Mouse (Mus musculus) lung, adult 2 months (tissue): ENCODE data around the gene Rpl24. TPM values are rescaled to one million over a fixed set of nuclear protein-coding genes. Genes with fewer than 3 reads are reported as not detected.
"Not testable (repeated sequence)": the region's sequence is repeated elsewhere in the genome, so short reads cannot be mapped to it uniquely, and the experiment has no call there.

Experiments
- DNase-seq: peaks from one replicate; pipeline ENCODE4 v3.0.0; 2022
- H3K4me1 ChIP-seq: fragments of 200-500 bp; 2 replicates; pipeline ENCODE4 v1.6.1; 2011; ENCODE audit warnings: low read length; ENCODE audit not compliant: control insufficient read depth, insufficient read depth
- H3K4me3 ChIP-seq: fragments of 200-500 bp; replicated peaks from 2 replicates; pipeline ENCODE3; 2011; ENCODE audit warnings: low read depth, mild to moderate bottlenecking, control low read depth, low read length; ENCODE audit errors: extremely low read depth
- CTCF ChIP-seq: fragments of 200-500 bp; IDR thresholded peaks from 2 replicates; pipeline ENCODE4 v1.5.1; 2011; ENCODE audit warnings: mild to moderate bottlenecking, low read length, control low read depth; ENCODE audit not compliant: insufficient read depth
- POLR2A ChIP-seq: fragments of 200-500 bp; IDR thresholded peaks from 2 replicates; pipeline ENCODE4 v1.6.1; 2011; ENCODE audit warnings: low read depth, mild to moderate bottlenecking, control low read depth, low read length, borderline replicate concordance; ENCODE audit errors: extremely low read depth
- WGBS: fragments of 180-500 bp; shearing (Covaris S2); methylation state at CpG from one replicate; pipeline ENCODE4 v1.1.7; 2018; 5-methylcytosine and 5-hydroxymethylcytosine counted together
- polyA plus RNA-seq: library from polyadenylated mRNA; depleted of rRNA; stranded (reverse); fragments of >200 nt; gene quantifications from 2 replicates; pipeline ENCODE4 v1.2.3, GENCODE M21; 2012

Rpl24 gene
- polyA plus RNA-seq, 1 experiment = 86.4 TPM

GRCm38 (mm10) chr16:55948963-55949362 lies 17.1 kb upstream of the Rpl24 start:
- 17% methylated on average over 7 of the region's 7 CpGs for WGBS
- Histone ChIP-seq H3K4me1 (peaks cover 5% of the 10 kb centered on the region; the same call in 1 of the 2 replicates), H3K4me3 (no peak overlapping the region)
- TF ChIP-seq CTCF = no peak
- TF ChIP-seq POLR2A = no peak
- no peak for DNase-seq

- TF ChIP-seq POLR2A (no peak), CTCF (no peak)
- Histone ChIP-seq H3K4me3 (no peak overlapping the region), H3K4me1 (peaks cover 5% of the 10 kb centered on the region; the same call in 1 of the 2 replicates)
- 57% methylated on average over 3 of the region's 3 CpGs for WGBS
- no peak for DNase-seq
These were observed 15.6 kb upstream of the Rpl24 start for GRCm38 (mm10) chr16:55950462-55950861.

DNA sequence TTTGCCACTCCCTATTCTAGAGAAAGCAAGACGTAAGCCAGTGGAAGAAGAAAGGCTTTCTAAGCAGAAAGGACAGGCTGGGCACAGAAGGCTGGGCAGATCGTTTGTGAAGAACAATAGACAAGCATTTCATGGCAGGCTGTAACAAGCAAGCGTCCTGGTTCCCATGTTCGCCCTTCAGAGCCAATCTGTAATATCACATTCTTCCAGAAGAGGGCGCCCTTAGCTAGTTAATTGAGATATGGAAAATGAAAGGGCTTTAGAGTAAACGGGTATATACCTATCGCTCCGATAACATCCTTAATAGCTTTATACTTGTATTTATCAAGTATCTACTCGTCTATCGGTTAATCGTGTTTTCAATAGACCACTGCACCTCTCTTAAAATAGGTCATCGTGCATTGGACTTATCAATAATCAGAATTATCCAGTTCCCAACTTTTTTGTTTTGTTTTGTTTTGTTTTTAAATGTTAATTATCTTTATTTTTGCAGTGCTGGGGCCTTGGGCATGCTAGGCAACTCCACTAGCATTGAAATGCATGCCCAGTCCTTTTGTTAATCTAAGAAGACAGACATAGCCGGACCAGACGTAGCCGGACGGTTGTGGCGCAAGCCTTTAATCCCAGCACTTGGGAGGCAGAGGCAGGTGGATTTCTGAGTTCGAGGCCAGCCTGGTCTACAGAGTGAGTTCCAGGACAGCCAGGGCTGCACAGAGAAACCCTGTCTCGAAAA lies 15.0 kb upstream of the Rpl24 start:
- WGBS = 29% methylated on average over 19 of the region's 19 CpGs

GRCm38 (mm10) chr16:55951679-55952327 lies 14.3 kb upstream of the Rpl24 start:
- TF ChIP-seq POLR2A = no peak
- no peak for TF ChIP-seq CTCF
- DNase-seq = no peak
- WGBS = 63% methylated on average over 7 of the region's 7 CpGs
- peaks cover 5% of the 10 kb centered on the region; the same call in 1 of the 2 replicates for H3K4me1 ChIP-seq
- no peak overlapping the region for H3K4me3 ChIP-seq

More for the DNA sequence above, 15.0 kb upstream of the Rpl24 start:
- DNase-seq = peak; percentile 48
- Histone ChIP-seq H3K4me1 (peaks cover 5% of the 10 kb centered on the region; the same call in 1 of the 2 replicates), H3K4me3 (no peak overlapping the region)
- TF ChIP-seq CTCF = peak; percentile 48
- no peak for TF ChIP-seq POLR2A

- TF ChIP-seq CTCF (no peak), POLR2A (no peak)
- no peak for DNase-seq
These were observed 13.3 kb upstream of the Rpl24 start for GRCm38 (mm10) chr16:55952771-55953170.

GRCm38 (mm10) chr16:55954196-55954595 lies 11.9 kb upstream of the Rpl24 start:
- H3K4me1 ChIP-seq, H3K4me3 ChIP-seq, DNase-seq: not testable (repeated sequence)

More at GRCm38 (mm10) chr16:55952771-55953170, 13.3 kb upstream of the Rpl24 start:
- Histone ChIP-seq H3K4me3 (no peak overlapping the region), H3K4me1 (peaks cover 5% of the 10 kb centered on the region; the same call in 1 of the 2 replicates)

GRCm38 (mm10) chr16:55963068-55963467 lies 3.0 kb upstream of the Rpl24 start:
- not testable (repeated sequence) for H3K4me1 ChIP-seq, DNase-seq, H3K4me3 ChIP-seq
- WGBS = 90% methylated on average over 6 of the region's 11 CpGs

More at GRCm38 (mm10) chr16:55954196-55954595, 11.9 kb upstream of the Rpl24 start:
- 89% methylated on average over 9 of the region's 9 CpGs for WGBS

GRCm38 (mm10) chr16:55964126-55964949 lies 1.7 kb upstream of the Rpl24 start:
- DNase-seq = no peak
- WGBS = 58% methylated on average over 4 of the region's 4 CpGs
- no peak for TF ChIP-seq POLR2A
- TF ChIP-seq CTCF = peak; percentile 53
- H3K4me1 ChIP-seq = peaks cover 6% of the 10 kb centered on the region
- no peak overlapping the region for H3K4me3 ChIP-seq

GRCm38 (mm10) chr16:55967221-55967620 lies 1.1 kb downstream of the Rpl24 start:
- H3K4me3 ChIP-seq = peak overlapping the region; percentile 40
- DNase-seq = no peak
- 21% methylated on average over 1 of the region's 1 CpGs for WGBS
- H3K4me1 ChIP-seq = peaks cover 6% of the 10 kb centered on the region
- TF ChIP-seq CTCF = no peak
- TF ChIP-seq POLR2A = no peak

DNA sequence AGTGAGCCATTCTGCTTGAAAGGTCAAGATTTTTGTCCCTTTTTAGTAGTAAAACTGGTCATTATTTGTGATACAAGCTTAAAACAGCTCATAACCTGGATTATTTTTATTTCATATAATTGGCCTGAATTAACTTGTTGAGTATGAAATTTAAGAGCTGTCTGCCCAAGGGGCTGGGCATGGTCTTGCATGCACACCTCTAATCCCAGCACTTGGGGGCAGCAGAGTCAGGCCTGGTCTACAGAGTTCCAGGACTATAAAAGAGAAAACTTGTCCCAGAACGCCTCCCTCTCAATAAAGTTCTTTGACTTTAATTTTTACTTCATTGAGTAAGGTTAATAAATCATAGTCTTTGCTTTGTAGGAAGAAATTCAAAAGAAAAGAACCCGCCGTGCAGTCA lies 3.1 kb downstream of the Rpl24 start:
- no peak overlapping the region for H3K4me3 ChIP-seq
- TF ChIP-seq CTCF = peak; percentile 59
- TF ChIP-seq POLR2A = no peak
- 63% methylated on average over 3 of the region's 3 CpGs for WGBS
- no peak for DNase-seq
- H3K4me1 ChIP-seq = peaks cover 6% of the 10 kb centered on the region
